Mouse (Mus musculus): ENCODE measurements at regions not wholly inside any gene's neighbourhood (a gene's known extent, or its start where the extent isn't known, plus 50 kb on each side); places are given as distances from the start of the nearest gene placed in this dataset.

- TF ChIP-seq GATA1 (IDR thresholded peaks at IDR 0.05; ENCODE audit: borderline replicate concordance, low read length) (no peak), FLI1 (IDR thresholded peaks at IDR 0.05; ENCODE audit: low read length) (no peak)
These were observed 164.4 kb upstream of the L3mbtl3 start for GRCm38 (mm10) chr10:26540189-26540588.

Measured in megakaryocyte, embryonic 14.5 days (primary cell).